Mouse (Mus musculus) MEL (cell line): ENCODE results near the gene Iyd. TPM values are rescaled to one million over a fixed set of nuclear protein-coding genes. Genes with fewer than 3 reads are reported as not detected.

Experiments used
- DNase-seq: peaks from one replicate; pipeline ENCODE4 v3.0.0; 2011; ENCODE audit warnings: low read depth, low spot score
- H3K27ac ChIP-seq: 2 replicates; pipeline ENCODE4 v1.5.1; 2012; ENCODE audit warnings: low read depth, mild to moderate bottlenecking, control low read depth, low read length, moderate library complexity; ENCODE audit not compliant: control insufficient read depth
- H3K27me3 ChIP-seq, 2 experiments: fragments of 150-350 bp in 1 of 2; sonication (generic) in 1 of 2; 2 replicates each; pipeline ENCODE4 v1.6.1; 2012; ENCODE audit warnings: low read length in 2 of 2, mild to moderate bottlenecking in 2 of 2, improper control_type of control experiment in 1 of 2, moderate library complexity in 1 of 2; ENCODE audit not compliant: insufficient read depth in 2 of 2, control insufficient read depth in 1 of 2
- H3K36me3 ChIP-seq, 2 experiments: 2 replicates each; pipeline ENCODE4 v1.6.1; 2012 to 2014; ENCODE audit warnings: low read length in 2 of 2, improper control_type of control experiment in 1 of 2, inconsistent platforms in 1 of 2, mild to moderate bottlenecking in 1 of 2; ENCODE audit not compliant: insufficient read depth in 2 of 2, control insufficient read depth in 1 of 2
- H3K4me1 ChIP-seq, 2 experiments: fragments of 150-350 bp in 1 of 2; sonication (generic) in 1 of 2; 2 replicates each; pipeline ENCODE4 v1.6.1; 2012; ENCODE audit warnings: low read length in 2 of 2, improper control_type of control experiment in 1 of 2, mild to moderate bottlenecking in 1 of 2; ENCODE audit not compliant: insufficient read depth in 2 of 2, control insufficient read depth in 1 of 2
- H3K4me3 ChIP-seq, 2 experiments: fragments of 150-350 bp in 1 of 2; sonication (generic) in 1 of 2; 2 replicates each; pipeline ENCODE4 v1.5.1; 2012; ENCODE audit warnings: low read depth in 2 of 2, low read length in 2 of 2, mild to moderate bottlenecking in 2 of 2, moderate library complexity in 2 of 2, control low read depth in 1 of 2, improper control_type of control experiment in 1 of 2; ENCODE audit not compliant: control insufficient read depth in 1 of 2, insufficient read depth in 1 of 2
- H3K79me2 ChIP-seq: 2 replicates; pipeline ENCODE4 v1.6.1; 2012; ENCODE audit warnings: mild to moderate bottlenecking, low read length, moderate library complexity; ENCODE audit not compliant: control insufficient read depth, poor library complexity, insufficient read depth
- H3K9ac ChIP-seq: 2 replicates; pipeline ENCODE4 v1.6.1; 2012; ENCODE audit warnings: low read depth, mild to moderate bottlenecking, control low read depth, low read length, moderate library complexity; ENCODE audit not compliant: control insufficient read depth, poor library complexity, severe bottlenecking
- H3K9me3 ChIP-seq: fragments of 150-350 bp; sonication (generic); replicated peaks from 2 replicates; pipeline ENCODE4 v1.6.1; 2012; ENCODE audit warnings: mild to moderate bottlenecking, low read length, improper control_type of control experiment, moderate library complexity; ENCODE audit not compliant: insufficient read depth
- CTCF ChIP-seq, 3 experiments: IDR thresholded peaks in 2 of 3; conservative IDR thresholded peaks in 1 of 3; 2 replicates each; pipeline ENCODE4 v1.5.1; 2011 to 2012; ENCODE audit warnings: low read length in 3 of 3, low read depth in 2 of 3, mild to moderate bottlenecking in 2 of 3, improper control_type of control experiment in 1 of 3, inconsistent platforms in 1 of 3, mixed read lengths in 1 of 3, moderate library complexity in 1 of 3; ENCODE audit not compliant: control insufficient read depth in 1 of 3, insufficient read depth in 1 of 3, poor library complexity in 1 of 3, severe bottlenecking in 1 of 3
- EP300 ChIP-seq, 2 experiments: IDR thresholded peaks; 2 replicates each; pipeline ENCODE4 v1.6.1; 2011; ENCODE audit warnings: improper control_type of control experiment in 2 of 2, low read length in 2 of 2, low read depth in 1 of 2, mild to moderate bottlenecking in 1 of 2
- GABPA ChIP-seq: IDR thresholded peaks from 2 replicates; pipeline ENCODE4 v1.6.1; 2012; ENCODE audit warnings: low read depth, mild to moderate bottlenecking, inconsistent platforms, low read length, improper control_type of control experiment, moderate library complexity
- JUND ChIP-seq: IDR thresholded peaks from 2 replicates; pipeline ENCODE4 v1.6.1; 2011; ENCODE audit warnings: low read depth, mild to moderate bottlenecking, improper control_type of control experiment, low read length
- KAT2A ChIP-seq: conservative IDR thresholded peaks from 2 replicates; pipeline ENCODE4 v1.6.1; 2012; ENCODE audit warnings: low read depth, low read length, improper control_type of control experiment, inconsistent platforms
- MAZ ChIP-seq: IDR thresholded peaks from 2 replicates; pipeline ENCODE4 v1.6.1; 2012; ENCODE audit warnings: low read depth, mild to moderate bottlenecking, inconsistent platforms, low read length, improper control_type of control experiment
- MYB ChIP-seq: IDR thresholded peaks from 2 replicates; pipeline ENCODE4 v1.6.1; 2011; ENCODE audit warnings: mild to moderate bottlenecking, low read depth, low read length, improper control_type of control experiment
- NELFE ChIP-seq: IDR thresholded peaks from 2 replicates; pipeline ENCODE4 v1.6.1; 2011; ENCODE audit warnings: low read depth, low read length, improper control_type of control experiment
- NRF1 ChIP-seq: IDR thresholded peaks from 2 replicates; pipeline ENCODE4 v1.6.1; 2014; ENCODE audit warnings: low read depth, mild to moderate bottlenecking, inconsistent platforms, low read length, improper control_type of control experiment, moderate library complexity; ENCODE audit not compliant: poor library complexity, insufficient read depth, severe bottlenecking
- POLR2AphosphoS2 ChIP-seq: IDR thresholded peaks from 2 replicates; pipeline ENCODE4 v1.6.1; 2011; ENCODE audit warnings: low read length, improper control_type of control experiment
- RAD21 ChIP-seq: IDR thresholded peaks from 2 replicates; pipeline ENCODE4 v1.6.1; 2011; ENCODE audit warnings: mild to moderate bottlenecking, low read depth, low read length, improper control_type of control experiment
- TBP ChIP-seq: IDR thresholded peaks from 2 replicates; pipeline ENCODE4 v1.8.0; 2011; ENCODE audit warnings: low read depth, low read length, improper control_type of control experiment
- UBTF ChIP-seq: IDR thresholded peaks from 2 replicates; pipeline ENCODE4 v1.6.1; 2012; ENCODE audit warnings: low read depth, mild to moderate bottlenecking, inconsistent platforms, low read length, improper control_type of control experiment, moderate library complexity, borderline replicate concordance; ENCODE audit not compliant: insufficient read depth
- polyA plus RNA-seq, 2 experiments: library from polyadenylated mRNA; stranded (reverse) in 1 of 2; unstranded in 1 of 2; fragments of >175 nt in 1 of 2; fragments of >200 nt in 1 of 2; gene quantifications; 2 replicates each; pipeline versions ENCODE4 v1.2.1 to v1.2.4; 2012; ENCODE audit warnings: low replicate concordance in 2 of 2, low read depth in 1 of 2; ENCODE audit not compliant: insufficient read length in 2 of 2, insufficient read depth in 1 of 2, missing spikeins in 1 of 2
- total RNA-seq: library from RNA; depleted of rRNA; stranded (reverse); fragments of 300-350 nt; gene quantifications from 2 replicates; pipeline ENCODE4 v1.2.3, GENCODE M21; 2012

Gene Iyd
- total and polyA plus RNA-seq, 3 experiments = not detected

DNA sequence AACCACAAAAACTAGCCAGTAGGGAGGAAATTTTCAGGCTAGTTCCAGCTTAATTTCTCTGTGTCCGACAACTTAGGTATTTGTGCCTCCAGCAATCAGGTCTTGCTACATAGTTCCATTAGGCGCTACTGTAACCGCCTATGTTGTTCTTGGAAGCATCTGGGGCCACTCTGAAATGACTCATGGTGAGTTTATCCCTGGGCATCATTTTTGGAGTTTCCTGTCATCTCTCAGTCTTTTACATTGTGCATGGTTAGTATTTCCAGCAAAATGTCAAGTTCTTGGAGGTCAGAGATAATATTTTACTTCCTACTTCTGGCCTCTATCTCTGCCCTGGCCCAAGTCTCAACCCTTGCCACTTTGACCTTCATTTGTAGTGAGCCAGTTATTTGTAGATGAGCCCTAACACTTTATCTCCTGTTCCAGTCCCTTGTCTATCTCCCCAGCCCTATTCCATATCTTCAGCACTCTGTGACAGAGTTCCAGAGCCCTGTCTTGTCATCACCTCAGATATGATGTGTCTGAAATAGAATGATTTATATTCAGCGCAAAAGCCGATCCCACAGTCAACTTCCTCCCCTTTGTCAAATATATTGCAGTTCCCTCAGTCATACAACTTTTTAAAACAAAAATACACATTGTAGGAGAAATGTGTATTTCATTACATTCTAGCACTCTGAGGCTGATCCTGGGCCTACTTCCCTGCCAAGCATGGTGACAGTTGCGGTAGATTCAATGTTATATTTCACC is 16.8 kb upstream of the Iyd start (continued):
- TF ChIP-seq KAT2A = no peak
- peak; percentile 47; the same call in 1 of the 2 replicates for TF ChIP-seq TBP
- no peak for TF ChIP-seq UBTF
- no peak for TF ChIP-seq NELFE
- TF ChIP-seq RAD21 = no peak

DNA sequence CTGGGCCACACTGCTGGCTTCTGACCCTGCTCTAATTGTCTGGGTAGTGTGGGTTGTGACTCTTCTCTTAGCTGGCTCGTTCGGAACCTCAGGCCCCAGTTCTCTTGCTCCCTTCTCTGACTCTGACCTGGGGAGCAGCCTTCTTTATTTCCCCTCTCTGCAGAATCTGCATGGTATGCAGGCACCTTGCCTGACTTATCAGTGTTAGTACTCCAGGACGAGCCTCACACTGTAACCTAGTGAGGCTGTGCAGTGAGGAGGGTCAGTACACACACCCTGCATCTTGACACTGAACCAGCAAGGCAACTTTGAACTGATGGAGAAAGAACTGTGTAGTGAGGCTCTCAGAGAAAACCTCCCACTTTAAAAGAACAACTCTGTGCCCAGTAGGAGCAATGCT is 15.5 kb upstream of the Iyd start:
- H3K4me1 ChIP-seq = peaks cover 4 to 14% of the 10 kb centered on the region in 2 experiments
- no peaks in the 10 kb centered on the region for H3K27me3 ChIP-seq
- DNase-seq = peak; percentile 66
- no peaks in the 10 kb centered on the region for H3K9me3 ChIP-seq
- no peak for TF ChIP-seq POLR2AphosphoS2
- TF ChIP-seq EP300 (IDR thresholded peaks at IDR 0.05; ENCODE audit: low read depth in 1 of 2, low read length in 2 of 2) = peak in 1 of 2 experiments; percentile 25; a peak in 1 of 4 replicates
- peak overlapping the region; percentile 42 for H3K27ac ChIP-seq
- H3K36me3 ChIP-seq = peaks cover 0 to 18% of the 10 kb centered on the region in 2 experiments; a peak in 2 of 4 replicates
- H3K4me3 ChIP-seq = no peak overlapping the region
- H3K79me2 ChIP-seq = no peaks in the 10 kb centered on the region
- no peak overlapping the region for H3K9ac ChIP-seq

GRCm38 (mm10) chr10:3525420-3526019 is 14.5 kb upstream of the Iyd start:
- Histone ChIP-seq H3K9ac (no peak overlapping the region), H3K27me3 (no peaks in the 10 kb centered on the region), H3K79me2 (no peaks in the 10 kb centered on the region), H3K4me1 (peaks cover 4 to 14% of the 10 kb centered on the region in 2 experiments), H3K9me3 (no peaks in the 10 kb centered on the region), H3K27ac (no peak overlapping the region), H3K4me3 (no peak overlapping the region), H3K36me3 (peaks cover 0 to 18% of the 10 kb centered on the region in 2 experiments; a peak in 2 of 4 replicates)
- peak; percentile 20 for DNase-seq
- no peak for TF ChIP-seq NRF1
- no peak for TF ChIP-seq MAZ
- TF ChIP-seq GABPA = no peak
- TF ChIP-seq CTCF (IDR thresholded peaks at IDR 0.05 in 2 of 3, conservative IDR thresholded peaks at IDR 0.05 in 1 of 3; ENCODE audit: control insufficient read depth in 1 of 3, insufficient read depth in 1 of 3, low read depth in 2 of 3, low read length in 3 of 3, poor library complexity in 1 of 3, severe bottlenecking in 1 of 3) = no peak
- no peak for TF ChIP-seq MYB
- TF ChIP-seq JUND = peak; percentile 42; the same call in 1 of the 2 replicates
